Mouse (Mus musculus) left cerebral cortex, adult 9 months (tissue): ENCODE results near the gene Pdgfd.
"Not testable (repeated sequence)": the region's sequence is repeated elsewhere in the genome, so short reads cannot be mapped to it uniquely, and the experiment has no call there.

Source experiments
- DNase-seq, 2 experiments: peaks; one replicate each; pipeline ENCODE4 v3.0.0; 2022; ENCODE audit warnings: low spot score in 2 of 2

The Pdgfd gene

GRCm38 (mm10) chr9:6168391-6169037 lies at the start of gene Pdgfd:
Pdgfd (plus strand) TSS chr9:6168584.
- DNase-seq = peak in 1 of 2 experiments; percentile 2

- no peak for DNase-seq
Measured at GRCm38 (mm10) chr9:6169038-6169431, 651 bp downstream of the Pdgfd start.

- no peak for DNase-seq
Measured at GRCm38 (mm10) chr9:6170962-6171361, 2.6 kb downstream of the Pdgfd start.

- no peak for DNase-seq
Measured at GRCm38 (mm10) chr9:6173276-6173675, 4.9 kb downstream of the Pdgfd start.

GRCm38 (mm10) chr9:6175731-6176130 lies 7.3 kb downstream of the Pdgfd start:
- DNase-seq = no peak

GRCm38 (mm10) chr9:6182307-6182923 lies 14.0 kb downstream of the Pdgfd start:
- DNase-seq = no peak

GRCm38 (mm10) chr9:6187955-6188354 lies 19.6 kb downstream of the Pdgfd start:
- no peak for DNase-seq

GRCm38 (mm10) chr9:6193352-6193751 lies 25.0 kb downstream of the Pdgfd start:
- DNase-seq = no peak

- no peak for DNase-seq
Measured at GRCm38 (mm10) chr9:6212862-6213261, 44.5 kb downstream of the Pdgfd start.

- DNase-seq = no peak
Measured at GRCm38 (mm10) chr9:6217505-6217904, 49.1 kb downstream of the Pdgfd start.

- DNase-seq = not testable (repeated sequence)
Measured at GRCm38 (mm10) chr9:6235982-6236381, 67.6 kb downstream of the Pdgfd start.

GRCm38 (mm10) chr9:6250320-6250719 lies 81.9 kb downstream of the Pdgfd start:
- DNase-seq = no peak

GRCm38 (mm10) chr9:6251990-6252389 lies 83.6 kb downstream of the Pdgfd start:
- DNase-seq = no peak

- no peak for DNase-seq
Measured at GRCm38 (mm10) chr9:6257072-6257471, 88.7 kb downstream of the Pdgfd start.

- no peak for DNase-seq
Measured at GRCm38 (mm10) chr9:6264820-6265219, 96.4 kb downstream of the Pdgfd start.

- DNase-seq = no peak
Measured at GRCm38 (mm10) chr9:6269796-6270280, 101.5 kb downstream of the Pdgfd start, which contains the start of gene Ddi1. Ddi1 (minus strand) TSS chr9:6269846.

- no peak for DNase-seq
Measured at GRCm38 (mm10) chr9:6276395-6276794, 108.0 kb downstream of the Pdgfd start.

GRCm38 (mm10) chr9:6277526-6277925 lies 109.1 kb downstream of the Pdgfd start:
- DNase-seq = no peak

GRCm38 (mm10) chr9:6286770-6287169 lies 118.4 kb downstream of the Pdgfd start:
- no peak for DNase-seq

- no peak for DNase-seq
Measured at GRCm38 (mm10) chr9:6289211-6289696, 120.9 kb downstream of the Pdgfd start.

GRCm38 (mm10) chr9:6298547-6298946 lies 130.2 kb downstream of the Pdgfd start:
- DNase-seq = no peak

GRCm38 (mm10) chr9:6302050-6302449 lies 133.7 kb downstream of the Pdgfd start:
- no peak for DNase-seq

- no peak for DNase-seq
Measured at GRCm38 (mm10) chr9:6304590-6304989, 136.2 kb downstream of the Pdgfd start.
